Mouse (Mus musculus) forebrain, postnatal 0 days (tissue): ENCODE data around the gene Cmas. TPM values are rescaled to one million over a fixed set of nuclear protein-coding genes. Genes with fewer than 3 reads are reported as not detected.

Experiments
- ATAC-seq: fragments of 200-750 bp; cut with Nextera tagmentation; 2 replicates; pipeline ENCODE4 v1.8.0; 2017; ENCODE audit warnings: mild to moderate bottlenecking, moderate library complexity
- DNase-seq: peaks from one replicate; pipeline ENCODE4 v3.0.0-alpha.2; 2015
- H3K27ac ChIP-seq: fragments of 300-500 bp; sonication (generic); 2 replicates; pipeline ENCODE4 v1.5.1; 2014; ENCODE audit warnings: low read depth, mild to moderate bottlenecking, antibody characterized with exemption, low read length, moderate library complexity, mixed read lengths
- H3K27me3 ChIP-seq: fragments of 300-500 bp; sonication (generic); 2 replicates; pipeline ENCODE4 v1.6.1; 2014; ENCODE audit warnings: mild to moderate bottlenecking, low read length, mixed read lengths; ENCODE audit not compliant: insufficient read depth
- H3K36me3 ChIP-seq: fragments of 300-500 bp; sonication (generic); 2 replicates; pipeline ENCODE4 v1.6.1; 2014; ENCODE audit warnings: mild to moderate bottlenecking, moderate library complexity; ENCODE audit not compliant: insufficient read depth
- H3K4me1 ChIP-seq: fragments of 300-500 bp; sonication (generic); 2 replicates; pipeline ENCODE4 v1.6.1; 2014; ENCODE audit warnings: antibody characterized with exemption; ENCODE audit not compliant: insufficient read depth
- H3K4me2 ChIP-seq: fragments of 300-500 bp; sonication (generic); 2 replicates; pipeline ENCODE4 v1.6.1; 2014; ENCODE audit warnings: low read depth, mild to moderate bottlenecking, moderate library complexity
- H3K4me3 ChIP-seq: fragments of 300-500 bp; sonication (generic); 2 replicates; pipeline ENCODE4 v1.5.1; 2014; ENCODE audit warnings: low read depth, low read length, mixed read lengths
- H3K9ac ChIP-seq: fragments of 300-500 bp; sonication (generic); 2 replicates; pipeline ENCODE4 v1.6.1; 2014; ENCODE audit warnings: mild to moderate bottlenecking
- H3K9me3 ChIP-seq: fragments of 300-500 bp; sonication (generic); 2 replicates; pipeline ENCODE4 v1.6.1; 2016; ENCODE audit warnings: low read length
- CTCF ChIP-seq: sonication (generic); IDR thresholded peaks from 2 replicates; pipeline ENCODE4 v1.5.1; 2016; ENCODE audit warnings: antibody characterized with exemption, control low read depth, low read depth
- WGBS: fragments of 180-500 bp; shearing (Covaris S2); extraction: QIAGEN DNeasy Blood & Tissue Kit; methylation state at CpG from one replicate; pipeline ENCODE4 v1.1.7; 2014; 5-methylcytosine and 5-hydroxymethylcytosine counted together
- polyA plus RNA-seq: library from polyadenylated mRNA; unstranded; fragments of >200 nt; fragmentation: Nextera tagmentation; extraction: Ambion mirVana; gene quantifications from 2 replicates; pipeline ENCODE4 v1.2.1, GENCODE M21; 2015
- total RNA-seq: library from RNA; depleted of rRNA; stranded (reverse); fragments of >200 nt; gene quantifications from 2 replicates; pipeline ENCODE4 v1.2.3, GENCODE M21; 2014

The Cmas gene
- total and polyA plus RNA-seq, 2 experiments from 2014 or later, result 132 to 178 TPM

DNA sequence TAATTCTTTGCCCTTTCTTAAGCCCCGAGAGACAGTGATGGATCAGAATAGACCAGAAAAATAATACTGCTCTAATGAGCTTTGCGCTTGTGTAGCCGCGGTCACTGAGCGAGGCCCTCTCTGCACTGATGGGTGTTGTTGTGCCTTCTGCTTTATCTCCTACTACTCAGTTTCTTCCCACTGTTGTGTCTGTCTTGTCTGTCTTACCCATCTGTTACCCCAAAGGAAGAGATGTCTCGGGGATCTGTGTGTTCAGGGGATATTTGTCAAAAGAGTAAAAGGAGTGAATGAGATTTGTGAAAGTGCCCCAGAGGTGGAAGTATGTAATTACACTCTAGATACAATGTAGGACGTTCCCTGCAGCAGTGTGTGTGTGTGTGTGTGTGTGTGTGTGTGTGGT, 38.3 kb upstream of the Cmas start:
- Histone ChIP-seq H3K27ac (no peak overlapping the region), H3K4me1 (no peaks in the 10 kb centered on the region), H3K36me3 (no peaks in the 10 kb centered on the region), H3K4me2 (no peak overlapping the region), H3K4me3 (no peak overlapping the region), H3K9me3 (no peaks in the 10 kb centered on the region), H3K9ac (no peak overlapping the region), H3K27me3 (no peaks in the 10 kb centered on the region)
- TF ChIP-seq CTCF, result peak; percentile 56
- WGBS, result 57% methylated on average over 7 of the region's 7 CpGs
- ATAC-seq (peak; percentile 73), DNase-seq (peak; percentile 18)

DNA sequence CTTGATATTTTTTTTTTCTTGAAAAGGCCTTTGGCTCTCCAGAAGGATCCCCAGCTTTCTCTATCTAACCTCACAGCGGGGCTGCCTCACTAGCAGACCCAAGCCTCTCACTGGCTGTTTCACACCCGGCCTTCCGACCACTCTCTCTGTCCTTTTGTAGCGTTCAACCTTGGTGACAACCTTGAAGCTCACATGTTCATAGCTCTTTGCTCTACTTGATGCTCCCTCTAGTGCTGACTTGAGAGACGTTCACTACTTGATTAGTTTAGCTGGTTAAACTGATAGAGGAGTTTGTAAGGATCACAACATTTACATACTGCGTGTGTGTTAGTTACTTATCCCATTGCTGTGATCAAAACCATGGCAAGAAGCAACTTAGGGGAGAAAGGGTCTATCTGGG, 35.8 kb upstream of the Cmas start:
- Histone ChIP-seq H3K36me3 (no peaks in the 10 kb centered on the region), H3K4me1 (no peaks in the 10 kb centered on the region), H3K27ac (no peak overlapping the region), H3K9me3 (no peaks in the 10 kb centered on the region), H3K9ac (no peak overlapping the region), H3K4me2 (no peak overlapping the region), H3K4me3 (no peak overlapping the region), H3K27me3 (no peaks in the 10 kb centered on the region)
- ATAC-seq (no peak), DNase-seq (no peak)
- 77% methylated on average over 6 of the region's 6 CpGs for whole genome bisulfite sequencing
- TF ChIP-seq CTCF, result no peak

DNA sequence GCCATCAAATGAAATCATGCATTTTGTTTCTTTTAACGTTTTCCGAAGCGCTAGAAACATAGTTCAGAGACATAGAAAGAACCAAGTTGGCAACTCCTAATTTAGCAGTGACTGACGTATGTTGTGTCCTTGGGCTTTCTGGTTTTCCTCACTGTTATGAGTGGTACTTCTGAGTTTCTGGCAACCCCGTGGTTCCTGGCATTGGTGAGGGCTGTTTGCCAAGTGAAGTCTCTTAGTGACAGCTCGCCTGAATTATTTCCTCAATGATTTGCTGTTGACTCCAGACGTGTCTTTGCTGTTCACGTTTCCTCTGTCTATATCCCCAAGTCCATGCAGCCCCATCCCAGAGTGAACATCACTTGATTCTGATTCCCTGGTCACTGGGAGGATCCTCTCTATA, 34.8 kb upstream of the Cmas start:
- no peak for ATAC-seq
- whole genome bisulfite sequencing, result 71% methylated on average over 8 of the region's 8 CpGs

DNA sequence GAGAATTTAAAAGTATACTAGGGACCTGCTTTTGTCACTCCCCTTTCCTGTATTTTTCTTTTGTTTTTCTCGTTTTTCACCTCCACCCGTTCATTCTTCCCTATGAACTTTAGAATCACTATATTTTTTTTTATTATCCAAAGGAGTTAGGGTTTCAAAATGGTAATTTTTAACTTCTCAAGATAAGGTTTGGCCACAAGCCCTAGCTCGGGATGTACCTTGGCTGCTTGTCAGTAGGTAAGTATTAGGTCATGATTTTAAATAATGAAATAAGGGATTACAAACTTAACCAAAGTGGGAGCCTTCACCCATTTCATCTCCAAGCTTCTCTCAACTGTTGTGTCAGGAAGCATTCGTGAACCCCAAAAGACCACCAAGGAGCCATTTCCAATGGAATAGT, 30.5 kb upstream of the Cmas start:
- H3K9me3 ChIP-seq, result no peaks in the 10 kb centered on the region
- WGBS, result 88% methylated on average over 4 of the region's 4 CpGs
- ATAC-seq (no peak), DNase-seq (no peak)
- no peaks in the 10 kb centered on the region for H3K4me1 ChIP-seq
- no peaks in the 10 kb centered on the region for H3K27me3 ChIP-seq
- no peak overlapping the region for H3K27ac ChIP-seq
- H3K9ac ChIP-seq, result no peak overlapping the region
- TF ChIP-seq CTCF, result no peak
- H3K36me3 ChIP-seq, result no peaks in the 10 kb centered on the region
- no peak overlapping the region for H3K4me3 ChIP-seq
- H3K4me2 ChIP-seq, result no peak overlapping the region

More for the DNA sequence above, 34.8 kb upstream of the Cmas start:
- no peak overlapping the region for H3K27ac ChIP-seq
- H3K4me1 ChIP-seq, result no peaks in the 10 kb centered on the region
- no peaks in the 10 kb centered on the region for H3K9me3 ChIP-seq
- H3K4me2 ChIP-seq, result no peak overlapping the region
- H3K27me3 ChIP-seq, result no peaks in the 10 kb centered on the region
- DNase-seq, result no peak
- no peak overlapping the region for H3K9ac ChIP-seq
- H3K36me3 ChIP-seq, result no peaks in the 10 kb centered on the region
- no peak for TF ChIP-seq CTCF
- H3K4me3 ChIP-seq, result no peak overlapping the region

DNA sequence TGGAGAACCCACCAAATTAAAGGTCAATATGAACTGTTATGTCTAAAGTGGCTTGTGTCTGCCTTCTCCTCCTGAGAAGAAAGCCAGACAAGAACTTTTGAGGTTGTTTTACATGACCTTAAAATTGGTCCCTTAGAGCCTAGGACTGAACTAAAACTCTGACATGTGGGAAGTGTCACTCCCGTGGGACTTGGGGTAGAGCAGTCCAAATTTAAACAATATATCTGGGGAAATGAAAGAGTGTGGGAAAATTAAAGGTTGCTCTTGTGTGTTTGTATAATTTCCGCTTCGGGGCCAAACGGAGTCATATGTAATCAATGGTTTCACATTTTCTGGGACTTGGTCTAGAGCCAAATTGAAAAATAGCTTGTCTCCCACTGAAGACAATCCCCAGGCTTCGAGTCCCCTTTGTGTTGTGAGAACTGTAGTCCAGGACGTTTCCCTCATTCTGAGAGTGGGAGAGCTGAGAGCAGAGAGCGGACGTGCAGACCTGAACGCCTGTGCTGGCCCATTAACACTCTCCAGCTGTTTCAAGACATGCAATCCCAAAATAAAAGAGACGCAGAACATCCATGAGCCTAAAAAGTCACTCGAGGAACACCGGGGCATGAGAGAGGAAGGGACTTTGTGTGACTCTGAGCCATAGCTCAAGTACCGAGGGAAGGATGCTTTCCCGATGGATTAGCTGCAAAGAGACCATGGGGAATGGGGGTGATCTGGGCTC, 23.8 kb upstream of the Cmas start:
- ATAC-seq (no peak), DNase-seq (no peak)
- no peak for TF ChIP-seq CTCF
- no peaks in the 10 kb centered on the region for H3K9me3 ChIP-seq
- H3K4me2 ChIP-seq, result no peak overlapping the region
- H3K27me3 ChIP-seq, result no peaks in the 10 kb centered on the region
- H3K27ac ChIP-seq, result no peak overlapping the region
- no peaks in the 10 kb centered on the region for H3K36me3 ChIP-seq
- WGBS, result 64% methylated on average over 14 of the region's 14 CpGs
- H3K9ac ChIP-seq, result no peak overlapping the region
- no peaks in the 10 kb centered on the region for H3K4me1 ChIP-seq
- no peak overlapping the region for H3K4me3 ChIP-seq

DNA sequence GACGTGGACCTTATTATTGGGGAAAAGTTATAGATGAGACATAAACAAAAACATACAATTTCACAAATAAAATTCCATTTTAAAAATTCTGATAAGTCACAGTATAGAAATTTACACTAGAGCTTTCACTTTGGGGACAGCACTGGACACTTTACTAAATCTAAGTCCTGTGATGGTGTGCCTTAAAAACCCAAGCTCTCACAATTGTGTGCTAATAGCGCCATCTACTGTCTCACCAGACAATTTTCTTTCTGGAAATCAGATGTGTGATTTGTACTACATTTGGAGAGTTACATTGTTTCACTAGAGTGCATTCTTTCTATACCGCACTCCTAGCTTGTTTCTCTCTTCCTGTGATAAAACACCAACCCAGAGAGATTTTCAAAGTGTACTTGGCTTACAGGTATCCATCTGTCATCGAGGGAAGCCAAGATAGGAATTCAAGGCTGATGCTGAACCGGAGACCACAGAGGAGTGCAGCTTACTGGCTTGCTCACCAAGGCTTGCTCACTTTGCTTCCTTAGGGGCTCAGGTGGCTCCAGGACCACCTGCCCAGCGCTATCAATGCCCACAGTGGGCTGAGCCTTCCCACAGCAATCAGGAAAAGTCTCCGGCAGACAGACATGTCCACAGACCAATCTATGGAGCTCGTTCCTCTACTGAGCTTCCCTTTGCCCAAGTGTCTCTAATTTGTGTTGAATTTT, 21.0 kb upstream of the Cmas start:
- DNase-seq (peak; percentile 81), ATAC-seq (peak; percentile 56)
- H3K4me1 ChIP-seq, result no peaks in the 10 kb centered on the region
- H3K9ac ChIP-seq, result no peak overlapping the region
- TF ChIP-seq CTCF, result peak; percentile 89
- no peaks in the 10 kb centered on the region for H3K27me3 ChIP-seq
- H3K36me3 ChIP-seq, result no peaks in the 10 kb centered on the region
- 49% methylated on average over 8 of the region's 8 CpGs for WGBS
- H3K27ac ChIP-seq, result no peak overlapping the region
- no peak overlapping the region for H3K4me2 ChIP-seq
- no peaks in the 10 kb centered on the region for H3K9me3 ChIP-seq
- no peak overlapping the region for H3K4me3 ChIP-seq

DNA sequence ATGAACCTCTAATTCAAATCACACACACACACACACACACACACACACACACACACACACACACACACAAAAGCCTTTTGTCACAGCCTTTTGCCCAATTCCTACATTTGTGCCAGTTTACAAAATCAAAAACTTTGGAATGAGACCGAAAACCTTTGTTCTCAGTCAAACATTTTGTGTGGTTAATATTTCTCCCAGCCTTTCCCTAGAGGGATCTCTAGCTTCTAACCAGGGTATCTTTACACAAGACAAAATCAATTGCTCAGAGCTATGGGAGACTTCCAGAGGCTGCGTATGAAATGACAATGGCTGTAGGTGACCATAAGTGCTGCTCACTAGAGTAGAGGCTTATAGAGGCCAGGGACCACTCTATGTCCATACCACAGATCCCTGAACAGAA, 18.3 kb upstream of the Cmas start:
- ATAC-seq (no peak), DNase-seq (no peak)
- H3K4me3 ChIP-seq, result no peak overlapping the region
- H3K36me3 ChIP-seq, result no peaks in the 10 kb centered on the region
- 91% methylated on average over 2 of the region's 2 CpGs for WGBS
- no peaks in the 10 kb centered on the region for H3K27me3 ChIP-seq
- H3K9me3 ChIP-seq, result no peaks in the 10 kb centered on the region
- no peak for TF ChIP-seq CTCF
- no peak overlapping the region for H3K9ac ChIP-seq
- H3K4me1 ChIP-seq, result no peaks in the 10 kb centered on the region
- no peak overlapping the region for H3K27ac ChIP-seq
- no peak overlapping the region for H3K4me2 ChIP-seq
